Mouse (Mus musculus) CD4-positive, CD25-positive, alpha-beta regulatory T cell, adult 4 months (primary cell): Measurements from ENCODE around the gene Sgms2. TPM values are rescaled to one million over a fixed set of nuclear protein-coding genes. Genes with fewer than 3 reads are reported as not detected.
A peak's percentile ranks its signal among the peaks of the same experiment; 100 is the strongest.

Experiments
- ATAC-seq: one replicate; pipeline ENCODE4 v1.8.0; 2017
- polyA plus RNA-seq, 2 experiments: library from polyadenylated mRNA; unstranded; fragments of 100-300 nt; shearing (Covaris generic); gene quantifications; one replicate each; pipeline ENCODE4 v1.2.1; 2017

The Sgms2 gene
- polyA plus RNA-seq, 2 experiments from 2014 or later = not detected

DNA sequence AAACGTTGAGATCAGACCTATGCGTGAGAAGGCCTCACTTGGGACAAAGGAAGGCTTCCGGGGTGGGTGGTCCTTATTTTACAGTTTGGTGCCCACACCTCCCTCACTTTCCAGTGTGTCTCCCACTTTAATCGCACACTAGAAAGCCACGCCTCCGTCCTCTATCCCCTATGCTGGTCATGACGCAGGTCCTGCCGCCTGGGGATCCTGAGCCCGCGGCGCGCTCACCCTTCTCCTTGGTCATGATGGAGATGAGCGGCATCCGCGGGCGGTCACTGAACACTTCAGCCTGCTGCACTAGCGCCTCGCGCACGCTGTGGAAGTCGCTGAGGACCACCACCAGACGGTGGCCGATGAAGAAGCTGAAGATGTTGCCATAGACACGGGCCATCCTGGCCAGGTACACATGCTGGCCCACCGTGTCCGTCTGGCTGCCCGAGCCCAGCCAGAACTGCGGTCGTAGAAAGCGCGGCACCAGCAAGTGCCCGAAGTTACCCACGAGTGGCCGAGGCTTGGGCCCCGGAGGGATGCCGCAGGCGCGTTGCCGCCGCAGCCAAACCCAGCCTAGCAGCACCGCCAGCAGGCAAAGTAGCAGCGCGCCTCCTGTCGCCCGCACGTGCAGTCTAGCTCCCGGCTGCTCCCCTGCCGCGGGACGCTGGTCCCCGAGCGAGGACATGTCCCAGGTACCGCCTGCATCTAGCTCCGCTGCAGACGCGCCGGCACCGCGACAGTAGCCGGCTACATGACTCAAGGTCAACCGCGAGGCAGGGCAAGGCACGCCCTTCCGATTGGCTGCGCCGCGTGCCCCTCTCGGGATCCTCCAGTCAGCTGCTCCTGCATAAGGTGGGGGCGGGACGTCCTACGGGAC is 188.5 kb downstream of the Sgms2 start, which contains the start of gene Cyp2u1:
Cyp2u1 (minus strand) TSS at position 776 of the 868 bp plus-strand sequence.
- ATAC-seq = peak; percentile 97

DNA sequence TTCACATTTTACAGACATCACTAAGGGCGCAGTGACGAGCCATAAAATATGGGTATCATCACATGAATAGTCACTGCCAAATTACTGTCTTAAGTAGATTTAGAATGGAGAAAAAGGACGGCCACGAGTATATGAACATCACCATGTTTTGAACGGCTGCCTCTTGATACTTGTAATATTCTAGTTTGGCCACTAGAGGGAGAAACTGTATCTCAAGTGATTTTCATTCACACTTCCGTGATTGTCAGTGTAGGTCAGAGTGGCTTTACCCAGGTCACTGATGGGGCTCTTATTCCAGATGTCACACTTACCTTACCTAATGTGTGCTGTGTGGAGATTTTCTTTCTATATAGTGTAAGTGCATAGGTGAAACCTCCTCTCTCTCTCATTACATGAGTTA is 191.3 kb downstream of the Sgms2 start:
- peak; percentile 35 for ATAC-seq

DNA sequence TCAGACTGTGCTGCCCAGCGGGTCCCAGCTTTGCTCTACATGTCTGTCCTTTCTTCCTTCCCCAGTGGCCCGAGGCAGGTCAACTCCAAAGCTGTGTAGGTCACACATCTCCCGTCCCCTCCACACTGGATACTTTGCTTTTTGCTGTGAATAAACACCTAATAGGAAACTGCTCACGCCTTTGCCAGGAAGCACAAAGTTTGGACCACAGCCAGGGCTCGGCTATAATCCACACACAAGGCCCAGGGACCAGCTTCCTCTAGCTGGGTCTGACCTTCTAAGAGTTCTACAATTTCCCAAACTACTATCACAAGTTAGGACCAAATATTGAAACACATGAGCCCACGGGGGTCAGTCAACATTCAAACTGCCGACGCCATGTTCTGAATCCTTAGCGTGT is 192.1 kb downstream of the Sgms2 start:
- no peak for ATAC-seq

DNA sequence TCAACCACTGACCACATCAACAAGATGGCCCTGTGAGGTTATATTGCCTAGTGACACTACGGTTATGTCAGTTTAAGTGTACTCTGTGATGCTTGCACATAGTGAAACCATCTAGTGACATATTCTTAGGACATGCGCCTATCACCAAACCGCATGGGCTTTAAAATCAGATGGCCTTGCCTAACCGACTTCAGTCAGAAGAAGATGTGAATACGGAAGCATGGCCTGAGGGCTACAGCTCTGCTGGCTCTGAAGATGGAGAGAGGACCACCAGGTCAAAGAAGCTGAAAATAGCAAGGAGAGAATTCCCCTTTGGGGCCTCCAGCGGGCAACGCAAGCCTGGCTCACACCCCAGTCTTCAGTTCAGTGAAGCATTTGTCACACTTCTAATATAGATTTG is 194.3 kb downstream of the Sgms2 start:
- ATAC-seq = no peak

GRCm38 (mm10) chr3:131295513-131296200 is 195.6 kb downstream of the Sgms2 start:
- no peak for ATAC-seq

DNA sequence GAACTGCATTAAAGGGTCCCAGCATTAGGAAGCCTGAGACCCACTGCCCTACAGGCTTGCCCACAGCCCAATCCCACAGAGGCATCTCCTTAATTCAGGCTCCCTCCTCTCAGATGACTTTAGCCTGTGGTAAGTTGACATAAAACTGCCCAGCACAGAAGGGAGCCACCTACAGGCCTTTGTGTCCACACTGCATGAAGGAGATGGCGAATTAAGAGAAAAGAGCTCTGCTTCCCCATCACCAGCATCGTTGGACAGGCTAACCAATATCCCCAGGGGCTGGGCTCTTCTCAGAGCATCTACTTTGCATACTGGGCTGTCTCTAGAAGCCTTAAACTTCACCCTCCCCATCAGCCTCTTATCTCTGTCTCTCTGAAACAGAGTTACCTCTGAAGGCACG is 196.7 kb downstream of the Sgms2 start:
- no peak for ATAC-seq

GRCm38 (mm10) chr3:131292959-131293358 is 198.3 kb downstream of the Sgms2 start:
- ATAC-seq = no peak

DNA sequence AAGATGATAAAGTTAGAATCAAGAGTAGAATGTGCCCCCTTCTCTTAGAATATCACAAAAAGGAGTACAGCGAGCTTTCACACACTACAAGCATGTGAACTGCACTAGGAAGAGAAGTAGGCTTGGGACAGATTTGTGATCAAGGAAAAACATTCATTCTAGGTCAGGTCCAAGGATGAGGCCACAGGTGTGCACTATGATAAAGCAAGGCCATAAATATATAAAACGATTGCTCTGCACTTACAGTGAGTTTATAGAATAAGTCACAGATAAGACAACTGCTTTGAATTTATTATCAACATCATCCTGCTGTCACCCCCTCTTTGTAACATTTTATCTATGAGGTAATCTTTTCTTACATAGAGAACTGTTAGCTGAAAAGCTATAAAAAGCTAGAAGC is 198.9 kb downstream of the Sgms2 start:
- ATAC-seq = no peak

- ATAC-seq = no peak
Measured at GRCm38 (mm10) chr3:131291890-131292289, 199.3 kb downstream of the Sgms2 start.

- no peak for ATAC-seq
Measured at GRCm38 (mm10) chr3:131274151-131274550, 217.1 kb downstream of the Sgms2 start.

DNA sequence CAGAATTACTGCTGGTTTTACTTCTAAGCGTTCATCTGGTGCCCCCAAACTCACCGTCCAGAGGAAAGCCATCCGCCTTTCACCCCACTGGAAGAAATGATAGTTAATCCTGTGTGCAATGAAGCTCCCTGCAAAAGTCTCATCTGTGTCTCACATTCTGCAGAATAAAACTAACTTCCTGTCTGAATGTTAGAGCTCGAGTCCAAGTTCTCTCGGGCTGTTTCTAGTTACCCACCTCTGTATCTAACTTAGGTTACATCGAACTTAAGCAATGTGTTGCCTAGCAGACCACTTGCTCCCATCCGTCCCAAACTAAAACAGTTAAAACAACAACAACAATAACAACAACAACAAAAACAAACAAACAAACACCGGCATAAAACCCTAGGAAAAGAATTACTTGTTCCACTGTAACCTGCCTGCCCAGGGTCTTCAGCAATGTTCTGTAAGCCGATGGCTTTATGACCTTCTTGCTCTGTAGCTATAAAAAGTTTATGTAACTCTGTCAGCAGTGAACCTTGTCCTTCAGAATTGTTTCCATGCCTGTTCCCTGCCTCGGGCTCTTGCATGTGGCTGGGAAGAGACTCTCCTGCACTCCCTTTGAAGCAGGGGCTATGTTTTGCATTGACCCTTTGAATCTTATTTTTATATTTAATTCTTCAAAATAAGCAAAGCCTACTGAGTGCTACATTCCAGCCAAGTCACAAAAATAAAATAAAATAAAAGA is 218.7 kb downstream of the Sgms2 start:
- peak; percentile 59 for ATAC-seq

GRCm38 (mm10) chr3:131271559-131272373 is 219.4 kb downstream of the Sgms2 start, which contains the start of gene Hadh:
TSS of gene Hadh (minus strand) at chr3:131272101.
- ATAC-seq = peak; percentile 80

GRCm38 (mm10) chr3:131271157-131271556 is 220.1 kb downstream of the Sgms2 start:
- no peak for ATAC-seq

- ATAC-seq = no peak
Measured at GRCm38 (mm10) chr3:131270381-131270780, 220.8 kb downstream of the Sgms2 start.

Other genes with a start within 250 kb of the Sgms2 start
- 10 to 100 TPM; 78.8 to 91.6 TPM for gene Hadh, start 219.3 kb downstream of the Sgms2 start, polyA plus RNA-seq
- 1 to 10 TPM in 1 of 2 experiments, under 1 TPM in 1; 0.97 to 1.3 TPM for gene Cyp2u1, start 188.2 kb downstream of the Sgms2 start, polyA plus RNA-seq
- 10 to 100 TPM; 22.1 to 27.0 TPM for gene Papss1, start 73.4 kb upstream of the Sgms2 start, polyA plus RNA-seq